Mouse (Mus musculus) heart, embryonic 15.5 days (tissue): Measurements from ENCODE around the gene Spink2. TPM values are rescaled to one million over a fixed set of nuclear protein-coding genes. Genes with fewer than 3 reads are reported as not detected.
A peak's percentile ranks its signal among the peaks of the same experiment; 100 is the strongest.

Experiments
- ATAC-seq: fragments of 200-750 bp; cut with Nextera tagmentation; replicated peaks from 2 replicates; pipeline ENCODE4 v1.8.0; 2017; ENCODE audit warnings: low read depth, moderate TSS enrichment; ENCODE audit not compliant: insufficient number of reproducible peaks, insufficient read depth, low FRiP score
- H3K27ac ChIP-seq: fragments of 300-500 bp; sonication (generic); 2 replicates; pipeline ENCODE4 v1.5.1; 2015; ENCODE audit warnings: mild to moderate bottlenecking, inconsistent platforms
- H3K27me3 ChIP-seq: fragments of 300-500 bp; sonication (generic); 2 replicates; pipeline ENCODE4 v1.6.1; 2015; ENCODE audit warnings: inconsistent platforms
- H3K36me3 ChIP-seq: fragments of 300-500 bp; sonication (generic); 2 replicates; pipeline ENCODE4 v1.6.1; 2015; ENCODE audit warnings: mild to moderate bottlenecking, inconsistent platforms
- H3K4me1 ChIP-seq: fragments of 300-500 bp; sonication (generic); replicated peaks from 2 replicates; pipeline ENCODE4 v1.6.1; 2015; ENCODE audit warnings: inconsistent platforms
- H3K4me2 ChIP-seq: fragments of 300-500 bp; sonication (generic); 2 replicates; pipeline ENCODE4 v1.6.1; 2015; ENCODE audit warnings: inconsistent platforms, mild to moderate bottlenecking, moderate library complexity
- H3K4me3 ChIP-seq: fragments of 300-500 bp; sonication (generic); 2 replicates; pipeline ENCODE4 v1.5.1; 2015; ENCODE audit warnings: mild to moderate bottlenecking, inconsistent platforms
- H3K9ac ChIP-seq: fragments of 300-500 bp; sonication (generic); 2 replicates; pipeline ENCODE4 v1.6.1; 2015; ENCODE audit warnings: mild to moderate bottlenecking, inconsistent platforms
- H3K9me3 ChIP-seq: fragments of 300-500 bp; sonication (generic); replicated peaks from 2 replicates; pipeline ENCODE4 v1.6.1; 2016; ENCODE audit warnings: inconsistent platforms
- WGBS: fragments of 180-500 bp; shearing (Covaris S2); methylation state at CpG from one replicate; pipeline ENCODE4 v1.1.7; 2015; ENCODE audit warnings: mixed read lengths; 5-methylcytosine and 5-hydroxymethylcytosine counted together
- polyA plus RNA-seq: library from polyadenylated mRNA; unstranded; fragments of >200 nt; fragmentation: Nextera tagmentation; extraction: Ambion mirVana; gene quantifications from 2 replicates; pipeline ENCODE4 v1.2.1, GENCODE M21; 2015

The Spink2 gene
- polyA plus RNA-seq = 3.0 and 3.7 TPM in 2 replicates

DNA sequence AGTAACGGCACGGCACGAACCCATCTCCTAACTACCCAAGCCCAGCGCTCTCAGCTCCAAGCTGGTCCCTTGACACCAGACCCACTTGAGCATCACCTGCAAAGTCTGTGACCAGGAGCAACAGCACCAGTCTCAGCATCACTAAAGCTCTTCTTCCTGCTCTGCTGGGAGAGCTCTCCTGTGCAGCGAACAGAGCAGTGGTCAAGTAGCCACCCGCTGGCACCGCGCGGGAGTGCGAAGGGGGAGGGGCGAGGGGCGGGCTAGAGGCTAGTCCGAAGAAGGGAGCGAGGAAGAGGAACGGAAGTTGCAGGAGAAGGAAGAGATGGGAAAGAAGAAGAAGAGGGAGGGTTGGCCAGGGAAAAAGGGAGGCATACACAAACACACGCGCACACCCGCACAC, at the start of gene Spink2:
Gene Spink2 (minus strand): TSS at position 236 of the 400 bp plus-strand sequence.
- Histone ChIP-seq H3K9ac (no peak within 1 kb of the TSS), H3K4me2 (peak within 1 kb of the TSS; percentile 73), H3K36me3 (no peaks in the 10 kb centered on the region), H3K4me1 (peaks cover 9% of the 10 kb centered on the region), H3K4me3 (peak within 1 kb of the TSS; percentile 39), H3K9me3 (no peaks in the 10 kb centered on the region), H3K27ac (no peak within 1 kb of the TSS), H3K27me3 (no peaks in the 10 kb centered on the region)
- ATAC-seq = no peak; the same call in 1 of the 2 replicates
- 6% methylated on average over 18 of the region's 18 CpGs for WGBS

GRCm38 (mm10) chr5:77260141-77260540, 48.9 kb upstream of the Spink2 start:
- Histone ChIP-seq H3K4me3 (no peak overlapping the region), H3K9me3 (no peaks in the 10 kb centered on the region), H3K9ac (no peak overlapping the region), H3K36me3 (no peaks in the 10 kb centered on the region), H3K4me2 (no peak overlapping the region), H3K27me3 (no peaks in the 10 kb centered on the region), H3K27ac (no peak overlapping the region), H3K4me1 (peaks cover 4% of the 10 kb centered on the region; the same call in 1 of the 2 replicates)
- WGBS = 51% methylated on average over 6 of the region's 6 CpGs
- no peak for ATAC-seq

DNA sequence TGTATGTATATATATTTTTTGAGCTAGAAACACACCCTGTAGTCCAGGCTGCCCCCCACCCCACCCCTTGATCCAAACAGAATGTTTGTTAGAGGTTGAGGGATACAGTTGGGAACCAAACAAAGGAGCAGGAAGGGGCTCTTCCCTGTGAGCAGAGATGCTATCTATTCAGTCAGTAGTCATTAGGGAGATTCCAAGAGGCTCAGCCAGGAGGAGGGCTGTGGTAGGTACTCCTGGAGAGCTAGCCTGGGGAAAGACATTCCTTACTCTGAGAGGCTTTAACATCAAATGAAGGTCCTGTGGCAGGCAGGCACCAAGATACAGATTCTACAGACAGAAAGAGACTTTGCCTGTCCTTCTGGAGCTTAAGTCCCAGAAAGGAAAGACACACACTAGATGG, 48.0 kb upstream of the Spink2 start:
- Histone ChIP-seq H3K27me3 (no peaks in the 10 kb centered on the region), H3K4me1 (no peaks in the 10 kb centered on the region), H3K9ac (no peak overlapping the region), H3K4me3 (no peak overlapping the region), H3K36me3 (no peaks in the 10 kb centered on the region), H3K4me2 (no peak overlapping the region), H3K27ac (no peak overlapping the region), H3K9me3 (no peaks in the 10 kb centered on the region)
- no peak for ATAC-seq

DNA sequence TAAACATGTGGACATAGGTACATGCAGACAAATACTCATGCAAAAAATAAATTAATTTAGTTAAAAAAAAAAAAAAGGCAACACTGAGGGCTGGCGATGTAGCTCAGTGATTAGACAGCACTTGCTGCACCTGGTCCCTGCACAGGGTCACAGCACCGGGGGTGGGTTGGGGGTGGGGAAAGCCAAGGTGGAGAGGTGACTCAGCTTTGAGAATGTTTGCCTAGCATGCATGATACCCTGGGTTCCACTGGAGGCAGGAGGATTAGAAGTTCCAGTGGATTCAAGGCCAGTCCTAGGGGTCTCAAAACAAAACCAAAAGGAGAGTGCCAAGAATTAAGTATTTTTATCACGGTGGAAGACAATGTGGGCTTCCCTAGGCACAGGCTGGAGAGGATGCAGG, 46.3 kb upstream of the Spink2 start:
- no peaks in the 10 kb centered on the region for H3K27me3 ChIP-seq
- no peaks in the 10 kb centered on the region for H3K9me3 ChIP-seq
- H3K4me1 ChIP-seq = no peaks in the 10 kb centered on the region
- H3K9ac ChIP-seq = no peak overlapping the region
- no peak overlapping the region for H3K4me3 ChIP-seq
- H3K4me2 ChIP-seq = no peak overlapping the region
- H3K27ac ChIP-seq = no peak overlapping the region
- 78% methylated on average over 3 of the region's 3 CpGs for WGBS
- H3K36me3 ChIP-seq = no peaks in the 10 kb centered on the region
- ATAC-seq = no peak

- H3K4me1 ChIP-seq = no peaks in the 10 kb centered on the region
- no peak overlapping the region for H3K4me3 ChIP-seq
- H3K9me3 ChIP-seq = no peaks in the 10 kb centered on the region
- 63% methylated on average over 3 of the region's 3 CpGs for WGBS
- H3K9ac ChIP-seq = no peak overlapping the region
- H3K27ac ChIP-seq = no peak overlapping the region
- ATAC-seq = no peak
- no peaks in the 10 kb centered on the region for H3K36me3 ChIP-seq
- H3K27me3 ChIP-seq = no peaks in the 10 kb centered on the region
- H3K4me2 ChIP-seq = no peak overlapping the region
These were observed 43.1 kb upstream of the Spink2 start for GRCm38 (mm10) chr5:77254402-77254801.

DNA sequence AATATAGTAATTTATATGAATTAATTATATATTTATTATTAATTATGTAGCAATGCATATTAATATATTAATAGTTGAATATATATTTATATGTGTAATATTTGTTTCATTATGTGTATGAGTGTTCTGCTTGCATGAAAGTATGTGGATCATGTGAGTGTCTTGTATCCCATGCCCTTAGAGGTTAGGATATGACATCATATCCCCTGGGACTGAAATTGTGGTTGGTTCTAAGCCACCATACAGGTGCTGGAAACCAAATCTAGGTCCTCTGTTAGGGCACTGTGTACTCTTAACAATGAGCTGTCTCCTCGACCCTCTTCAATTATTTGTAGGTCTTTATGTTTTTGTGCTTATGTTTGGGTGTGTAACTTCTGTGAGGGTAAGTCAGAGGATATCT, 41.9 kb upstream of the Spink2 start:
- no peak for ATAC-seq
- no peak overlapping the region for H3K9ac ChIP-seq
- no peaks in the 10 kb centered on the region for H3K4me1 ChIP-seq
- no peak overlapping the region for H3K27ac ChIP-seq
- no peak overlapping the region for H3K4me3 ChIP-seq
- WGBS = 86% methylated on average over 1 of the region's 1 CpGs
- no peaks in the 10 kb centered on the region for H3K9me3 ChIP-seq
- no peaks in the 10 kb centered on the region for H3K27me3 ChIP-seq
- no peaks in the 10 kb centered on the region for H3K36me3 ChIP-seq
- H3K4me2 ChIP-seq = no peak overlapping the region

DNA sequence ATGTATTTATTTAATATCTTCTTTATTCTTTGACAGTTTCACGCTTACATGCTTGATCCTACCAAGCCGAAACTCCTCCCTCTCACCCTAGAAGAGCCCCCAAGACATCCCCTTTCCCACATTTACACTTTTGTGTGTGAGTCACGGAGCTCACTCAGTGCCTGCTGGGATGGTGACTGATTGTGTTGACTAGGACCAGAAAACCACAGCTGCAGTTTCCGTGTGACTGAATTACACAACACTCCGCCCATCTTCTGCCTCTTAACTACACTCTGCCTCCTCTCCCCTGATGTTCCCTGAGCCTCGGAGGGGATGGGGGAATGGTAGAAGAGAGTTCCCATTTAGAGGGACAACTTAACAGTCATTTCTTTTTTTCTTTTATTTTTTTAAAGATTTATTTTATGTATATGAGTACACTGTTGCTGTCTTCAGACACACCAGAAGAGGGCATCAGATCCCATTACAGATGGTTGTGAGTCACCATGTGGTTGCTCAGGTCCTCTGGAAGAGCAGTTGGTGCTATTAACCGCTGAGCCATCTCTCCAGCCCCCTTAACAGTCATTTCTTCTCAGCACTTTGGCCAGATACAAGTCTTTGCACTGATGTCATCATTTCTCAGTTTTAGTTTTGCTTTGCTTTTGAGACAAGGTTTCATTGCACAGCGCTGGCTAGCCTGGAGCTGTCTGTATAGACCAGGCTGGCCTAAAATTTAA, 41.0 kb upstream of the Spink2 start:
- ATAC-seq = no peak
- Histone ChIP-seq H3K9ac (no peak overlapping the region), H3K27me3 (no peaks in the 10 kb centered on the region), H3K36me3 (no peaks in the 10 kb centered on the region), H3K4me1 (no peaks in the 10 kb centered on the region), H3K4me3 (no peak overlapping the region), H3K4me2 (no peak overlapping the region), H3K9me3 (no peaks in the 10 kb centered on the region), H3K27ac (no peak overlapping the region)
- 62% methylated on average over 8 of the region's 8 CpGs for WGBS

GRCm38 (mm10) chr5:77251656-77252055, 40.4 kb upstream of the Spink2 start:
- Histone ChIP-seq H3K9ac (no peak overlapping the region), H3K4me3 (no peak overlapping the region), H3K4me1 (no peaks in the 10 kb centered on the region), H3K27me3 (no peaks in the 10 kb centered on the region), H3K9me3 (no peaks in the 10 kb centered on the region), H3K36me3 (no peaks in the 10 kb centered on the region), H3K4me2 (no peak overlapping the region), H3K27ac (no peak overlapping the region)
- no peak for ATAC-seq
- 47% methylated on average over 5 of the region's 5 CpGs for WGBS

GRCm38 (mm10) chr5:77250083-77250482, 38.8 kb upstream of the Spink2 start:
- Histone ChIP-seq H3K4me1 (peaks cover 6% of the 10 kb centered on the region), H3K36me3 (no peaks in the 10 kb centered on the region), H3K9ac (no peak overlapping the region), H3K4me3 (no peak overlapping the region), H3K27me3 (no peaks in the 10 kb centered on the region), H3K9me3 (no peaks in the 10 kb centered on the region), H3K27ac (no peak overlapping the region), H3K4me2 (no peak overlapping the region)
- no peak for ATAC-seq
- 62% methylated on average over 9 of the region's 9 CpGs for WGBS

- peak overlapping the region; percentile 29; the same call in 1 of the 2 replicates for H3K9ac ChIP-seq
- ATAC-seq = no peak
- no peak overlapping the region for H3K27ac ChIP-seq
These were observed 34.8 kb upstream of the Spink2 start for GRCm38 (mm10) chr5:77245787-77246671.

GRCm38 (mm10) chr5:77245463-77245786, 34.2 kb upstream of the Spink2 start:
- no peak for ATAC-seq
- WGBS = 44% methylated on average over 7 of the region's 7 CpGs

More at GRCm38 (mm10) chr5:77245787-77246671, 34.8 kb upstream of the Spink2 start:
- Histone ChIP-seq H3K4me2 (peak overlapping the region; percentile 57), H3K36me3 (no peaks in the 10 kb centered on the region), H3K27me3 (no peaks in the 10 kb centered on the region), H3K4me1 (peaks cover 6% of the 10 kb centered on the region), H3K4me3 (peak overlapping the region; percentile 37), H3K9me3 (no peaks in the 10 kb centered on the region)
- WGBS = 39% methylated on average over 26 of the region's 26 CpGs

More at GRCm38 (mm10) chr5:77245463-77245786, 34.2 kb upstream of the Spink2 start:
- Histone ChIP-seq H3K9ac (peak overlapping the region; percentile 29; the same call in 1 of the 2 replicates), H3K4me3 (peak overlapping the region; percentile 37), H3K4me1 (peaks cover 6% of the 10 kb centered on the region), H3K4me2 (peak overlapping the region; percentile 57), H3K27ac (no peak overlapping the region), H3K9me3 (no peaks in the 10 kb centered on the region), H3K36me3 (no peaks in the 10 kb centered on the region), H3K27me3 (no peaks in the 10 kb centered on the region)
